In genomic region chr4:47227101-47227500, GRCm38 (mm10) we compare ENCODE assay signal across 9 mouse cellular contexts. TPM values are rescaled to one million over a fixed set of nuclear protein-coding genes. Genes with fewer than 3 reads are reported as not detected.
"Had no signal": no experiment of that assay in that cellular context is flagged by ENCODE, and none has a peak within 500 bp of the region (broad histone marks: within the 10 kb centered on the region; RNA-seq: fewer than 3 reads in every experiment).

No protein-coding gene starts in this region.

- H3K27me3 ChIP-seq: kidney, embryonic 15.5 days; limb, embryonic 15.5 days; liver, embryonic 12.5 days; neural tube, embryonic 15.5 days had no signal

- H3K27ac ChIP-seq: kidney, embryonic 15.5 days; limb, embryonic 15.5 days; liver, embryonic 12.5 days had no signal

- H3K36me3 ChIP-seq: kidney, embryonic 15.5 days; limb, embryonic 15.5 days; liver, embryonic 12.5 days; neural tube, embryonic 15.5 days had no signal

- DNase-seq: thymus, adult 2 months; thymus, postnatal 25 days had no signal

- H3K4me2 ChIP-seq: kidney, embryonic 15.5 days; limb, embryonic 15.5 days; liver, embryonic 12.5 days; lung, embryonic 14.5 days; neural tube, embryonic 15.5 days had no signal

- H3K9ac ChIP-seq: kidney, embryonic 15.5 days; limb, embryonic 15.5 days; liver, embryonic 12.5 days; lung, embryonic 14.5 days; neural tube, embryonic 15.5 days had no signal

- H3K4me3 ChIP-seq: kidney, embryonic 15.5 days; limb, embryonic 15.5 days; liver, embryonic 12.5 days; myocyte; neural tube, embryonic 15.5 days had no signal

- H3K9me3 ChIP-seq: kidney, embryonic 15.5 days; limb, embryonic 15.5 days; liver, embryonic 12.5 days; neural tube, embryonic 15.5 days had no signal

- H3K4me1 ChIP-seq: liver, embryonic 12.5 days had no signal

- ATAC-seq: liver, embryonic 12.5 days had no signal

RNA-seq across cellular contexts. Expression of gene Col15a1, which starts 19.1 kb away (rescaled TPM):
- total RNA-seq: megakaryocyte-erythroid progenitor cell, adult 5-6 weeks had no signal
